ENCODE assay signal across 7 mouse cellular contexts in genomic region chr11:22987357-22987756, GRCm38 (mm10). TPM values are rescaled to one million over a fixed set of nuclear protein-coding genes. Genes with fewer than 3 reads are reported as not detected.
DNase-seq lines count a peak whose midpoint lies in the region; ATAC-seq and TF ChIP-seq lines count a peak whose summit lies in the region.

No protein-coding gene starts in this region.

- TF ChIP-seq CTCF in kidney, postnatal 0 days (IDR thresholded peaks at IDR 0.05; ENCODE audit: low read depth), result peak; percentile 89
- peak; percentile 83 for TF ChIP-seq CTCF in liver, embryonic 14.5 days (IDR thresholded peaks at IDR 0.05; ENCODE audit: low read depth)

- no peak for ATAC-seq in kidney, postnatal 0 days (replicated peaks; ENCODE audit: low FRiP score, low read depth)
- ATAC-seq in kidney, embryonic 15.5 days (replicated peaks; ENCODE audit: low FRiP score), result no peak
- no peak for ATAC-seq in liver, embryonic 14.5 days (ENCODE audit: insufficient read depth)
- no peak for ATAC-seq in megakaryocyte-erythroid progenitor cell, adult 5-6 weeks (replicated peaks; ENCODE audit: low FRiP score, low TSS enrichment, poor library complexity, severe bottlenecking)

- TF ChIP-seq EP300 in liver, embryonic 14.5 days (IDR thresholded peaks at IDR 0.05; ENCODE audit: low read depth), result no peak

- DNase-seq in kidney, postnatal 0 days (ENCODE audit: low spot score), result peak; percentile 75
- peak; percentile 76 for DNase-seq in CD4-positive helper T cell, adult 2 months (ENCODE audit: low read depth, low spot score)
- peak; percentile 69 for DNase-seq in ES-CJ7 (ENCODE audit: low read depth, low spot score)
- peak; percentile 82 for DNase-seq in embryo, embryonic 10.5 days (ENCODE audit: low spot score)
- peak in 2 of 3 experiments; percentile 47 to 61 for DNase-seq in liver, embryonic 14.5 days (ENCODE audit: low read depth in 3 of 3, low spot score in 3 of 3)

- H3K27ac ChIP-seq in kidney, postnatal 0 days, result no peak overlapping the region
- H3K27ac ChIP-seq in kidney, embryonic 15.5 days, result no peak overlapping the region
- no peak overlapping the region for H3K27ac ChIP-seq in liver, embryonic 14.5 days

- H3K27me3 ChIP-seq in kidney, postnatal 0 days (ENCODE audit: insufficient read depth, low read length), result no peaks in the 10 kb centered on the region
- no peaks in the 10 kb centered on the region for H3K27me3 ChIP-seq in kidney, embryonic 15.5 days
- H3K27me3 ChIP-seq in liver, embryonic 14.5 days (ENCODE audit: control insufficient read depth, insufficient read depth, low read length), result no peaks in the 10 kb centered on the region

- no peaks in the 10 kb centered on the region for H3K9me3 ChIP-seq in kidney, postnatal 0 days (replicated peaks; ENCODE audit: low read length)
- H3K9me3 ChIP-seq in kidney, embryonic 15.5 days (replicated peaks), result no peaks in the 10 kb centered on the region
- H3K9me3 ChIP-seq in liver, embryonic 14.5 days (ENCODE audit: control insufficient read depth, low read length), result no peaks in the 10 kb centered on the region

- H3K4me2 ChIP-seq in kidney, postnatal 0 days (ENCODE audit: low read length), result no peak overlapping the region
- no peak overlapping the region for H3K4me2 ChIP-seq in kidney, embryonic 15.5 days
- no peak overlapping the region for H3K4me2 ChIP-seq in liver, embryonic 14.5 days (ENCODE audit: low read depth)

- H3K4me1 ChIP-seq in kidney, postnatal 0 days (replicated peaks; ENCODE audit: insufficient read depth, low read length), result peaks cover 5% of the 10 kb centered on the region
- peaks cover 19% of the 10 kb centered on the region for H3K4me1 ChIP-seq in kidney, embryonic 15.5 days
- H3K4me1 ChIP-seq in liver, embryonic 14.5 days (replicated peaks; ENCODE audit: control insufficient read depth in 2 of 2, insufficient read depth in 2 of 2, low read length in 1 of 2), result peaks cover 4 to 13% of the 10 kb centered on the region in 2 experiments

- H3K9ac ChIP-seq in kidney, postnatal 0 days (ENCODE audit: low read depth, low read length), result no peak overlapping the region
- H3K9ac ChIP-seq in kidney, embryonic 15.5 days, result no peak overlapping the region
- H3K9ac ChIP-seq in liver, embryonic 14.5 days (replicated peaks), result no peak overlapping the region

- 40% methylated on average over 2 of the region's 2 CpGs for WGBS in kidney, postnatal 0 days
- 44% methylated on average over 2 of the region's 2 CpGs for WGBS in kidney, embryonic 15.5 days
- WGBS in liver, embryonic 14.5 days (ENCODE audit: insufficient replicate concordance), result 43% methylated on average over 2 of the region's 2 CpGs

- H3K36me3 ChIP-seq in kidney, postnatal 0 days (ENCODE audit: insufficient read depth, low read length), result no peaks in the 10 kb centered on the region
- no peaks in the 10 kb centered on the region for H3K36me3 ChIP-seq in kidney, embryonic 15.5 days
- no peaks in the 10 kb centered on the region for H3K36me3 ChIP-seq in liver, embryonic 14.5 days (replicated peaks; ENCODE audit: control insufficient read depth, insufficient read depth, low read depth)

- H3K4me3 ChIP-seq in kidney, postnatal 0 days (replicated peaks; ENCODE audit: low read depth, low read length), result no peak overlapping the region
- H3K4me3 ChIP-seq in kidney, embryonic 15.5 days (replicated peaks), result no peak overlapping the region
- no peak overlapping the region for H3K4me3 ChIP-seq in liver, embryonic 14.5 days (ENCODE audit: insufficient read depth in 1 of 2, low read depth in 2 of 2, low read length in 2 of 2)

RNA-seq across cellular contexts. Expression of gene Cct4, which starts 3.0 kb away (rescaled TPM):
- 223 and 238 TPM in 2 replicates for polyA plus RNA-seq in kidney, postnatal 0 days (2015; fragmentation: Nextera tagmentation; extraction: Ambion mirVana)
- polyA plus RNA-seq in kidney, embryonic 15.5 days (2015; fragmentation: Nextera tagmentation; extraction: Ambion mirVana), result 295 and 296 TPM in 2 replicates
- 41.0 and 65.4 TPM in 2 replicates for polyA plus RNA-seq in liver, embryonic 14.5 days (2012; rRNA removed)
- 142 and 158 TPM in 2 replicates for polyA plus RNA-seq in liver, embryonic 14.5 days (2014; fragmentation: Nextera tagmentation; extraction: Ambion mirVana)
- total RNA-seq in megakaryocyte-erythroid progenitor cell, adult 5-6 weeks (2014; fragmentation: Nextera tagmentation), result 311 and 390 TPM in 2 replicates
- total RNA-seq in megakaryocyte-erythroid progenitor cell, adult 5-6 weeks (2017), result 447 and 464 TPM in 2 replicates

RNA-seq across cellular contexts. Expression of gene Commd1, which starts 5.2 kb away (rescaled TPM):
- 390 and 427 TPM in 2 replicates for polyA plus RNA-seq in kidney, postnatal 0 days (2015; fragmentation: Nextera tagmentation; extraction: Ambion mirVana)
- polyA plus RNA-seq in kidney, embryonic 15.5 days (2015; fragmentation: Nextera tagmentation; extraction: Ambion mirVana), result 382 and 415 TPM in 2 replicates
- polyA plus RNA-seq in liver, embryonic 14.5 days (2012; rRNA removed), result 10.9 and 35.6 TPM in 2 replicates
- polyA plus RNA-seq in liver, embryonic 14.5 days (2014; fragmentation: Nextera tagmentation; extraction: Ambion mirVana), result 203 and 221 TPM in 2 replicates
- total RNA-seq in megakaryocyte-erythroid progenitor cell, adult 5-6 weeks (2014; fragmentation: Nextera tagmentation), result 74.4 and 174 TPM in 2 replicates
- total RNA-seq in megakaryocyte-erythroid progenitor cell, adult 5-6 weeks (2017), result 63.0 and 95.3 TPM in 2 replicates

RNA-seq across cellular contexts. Expression of gene Gm28048, which starts 5.5 kb away (rescaled TPM):
- polyA plus RNA-seq in kidney, postnatal 0 days (2015; fragmentation: Nextera tagmentation; extraction: Ambion mirVana), result 34.8 and 36.5 TPM in 2 replicates
- polyA plus RNA-seq in kidney, embryonic 15.5 days (2015; fragmentation: Nextera tagmentation; extraction: Ambion mirVana), result 19.3 and 21.6 TPM in 2 replicates
- 2.3 and 2.8 TPM in 2 replicates for polyA plus RNA-seq in liver, embryonic 14.5 days (2012; rRNA removed)
- 6.8 and 9.2 TPM in 2 replicates for polyA plus RNA-seq in liver, embryonic 14.5 days (2014; fragmentation: Nextera tagmentation; extraction: Ambion mirVana)
- total RNA-seq in megakaryocyte-erythroid progenitor cell, adult 5-6 weeks (2014; fragmentation: Nextera tagmentation), result 31.4 and 32.3 TPM in 2 replicates
- total RNA-seq in megakaryocyte-erythroid progenitor cell, adult 5-6 weeks (2017), result 33.9 and 42.3 TPM in 2 replicates

RNA-seq across cellular contexts. Expression of gene Zrsr1, which starts 15.6 kb away (rescaled TPM):
- 3.4 and 3.7 TPM in 2 replicates for polyA plus RNA-seq in kidney, postnatal 0 days (2015; fragmentation: Nextera tagmentation; extraction: Ambion mirVana)
- polyA plus RNA-seq in kidney, embryonic 15.5 days (2015; fragmentation: Nextera tagmentation; extraction: Ambion mirVana), result 3.0 and 3.8 TPM in 2 replicates
- polyA plus RNA-seq in liver, embryonic 14.5 days (2012; rRNA removed), result 6.2 and 12.6 TPM in 2 replicates
- 1.8 and 2.3 TPM in 2 replicates for polyA plus RNA-seq in liver, embryonic 14.5 days (2014; fragmentation: Nextera tagmentation; extraction: Ambion mirVana)
- total RNA-seq in megakaryocyte-erythroid progenitor cell, adult 5-6 weeks (2014; fragmentation: Nextera tagmentation), result 6.4 and 7.3 TPM in 2 replicates
- total RNA-seq in megakaryocyte-erythroid progenitor cell, adult 5-6 weeks (2017), result 16.3 and 23.6 TPM in 2 replicates

RNA-seq across cellular contexts. Expression of gene Fam161a, which starts 20.0 kb away (rescaled TPM):
- 4.0 and 4.3 TPM in 2 replicates for polyA plus RNA-seq in kidney, postnatal 0 days (2015; fragmentation: Nextera tagmentation; extraction: Ambion mirVana)
- 2.4 and 2.8 TPM in 2 replicates for polyA plus RNA-seq in kidney, embryonic 15.5 days (2015; fragmentation: Nextera tagmentation; extraction: Ambion mirVana)
- 0.61 and 0.93 TPM in 2 replicates for polyA plus RNA-seq in liver, embryonic 14.5 days (2012; rRNA removed)
- 1.4 and 1.9 TPM in 2 replicates for polyA plus RNA-seq in liver, embryonic 14.5 days (2014; fragmentation: Nextera tagmentation; extraction: Ambion mirVana)
- total RNA-seq in megakaryocyte-erythroid progenitor cell, adult 5-6 weeks (2014; fragmentation: Nextera tagmentation), result 1.2 and 4.3 TPM in 2 replicates
- total RNA-seq in megakaryocyte-erythroid progenitor cell, adult 5-6 weeks (2017), result 2.4 and 3.0 TPM in 2 replicates
